In the genomic region with DNA sequence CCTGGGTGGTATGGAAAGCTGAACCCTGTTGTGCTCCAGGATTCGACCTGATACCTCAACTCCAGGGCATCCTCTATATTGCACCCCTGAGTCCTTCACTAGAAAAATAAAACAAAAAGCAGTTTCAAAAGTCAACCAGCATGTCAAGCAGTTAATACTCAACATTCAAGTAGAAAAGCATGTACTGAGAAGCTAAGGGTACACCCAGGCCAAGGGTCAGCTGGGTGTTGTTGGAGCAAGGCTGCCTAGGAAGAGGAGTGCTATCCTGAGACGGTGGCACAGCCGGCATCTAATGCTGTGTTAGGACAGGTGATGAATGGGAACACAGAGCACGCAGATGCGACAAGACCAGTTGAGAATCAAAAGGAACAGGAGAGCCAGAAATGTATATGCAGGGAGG, we compare ENCODE assay signal across 22 mouse cellular contexts.
"Had no signal": no experiment of that assay in that cellular context is flagged by ENCODE, and none has a peak within 500 bp of the region (broad histone marks: within the 10 kb centered on the region; RNA-seq: fewer than 3 reads in every experiment).

No protein-coding gene starts in this region.

- H3K4me3 ChIP-seq: heart, adult 2 months; heart, embryonic 13.5 days; heart, embryonic 15.5 days; hindbrain, embryonic 13.5 days; hindbrain, embryonic 15.5 days; limb, embryonic 13.5 days; limb, embryonic 15.5 days; liver, embryonic 12.5 days had no signal

- H3K27ac ChIP-seq: heart, adult 2 months; heart, embryonic 13.5 days; heart, embryonic 15.5 days; hindbrain, embryonic 13.5 days; hindbrain, embryonic 15.5 days; hindbrain, postnatal 0 days; limb, embryonic 13.5 days; limb, embryonic 15.5 days; liver, embryonic 12.5 days; liver, embryonic 14.5 days had no signal

- H3K9me3 ChIP-seq: heart, embryonic 13.5 days; heart, embryonic 15.5 days; hindbrain, embryonic 13.5 days; hindbrain, embryonic 15.5 days; limb, embryonic 13.5 days; limb, embryonic 15.5 days; liver, embryonic 12.5 days had no signal

- H3K27me3 ChIP-seq: heart, embryonic 13.5 days; heart, embryonic 15.5 days; hindbrain, embryonic 13.5 days; hindbrain, embryonic 15.5 days; limb, embryonic 13.5 days; limb, embryonic 15.5 days; liver, embryonic 12.5 days had no signal

- H3K9ac ChIP-seq: forebrain, postnatal 0 days; heart, embryonic 13.5 days; heart, embryonic 15.5 days; hindbrain, embryonic 13.5 days; hindbrain, embryonic 15.5 days; limb, embryonic 13.5 days; limb, embryonic 15.5 days; liver, embryonic 12.5 days; liver, embryonic 14.5 days had no signal

- H3K4me2 ChIP-seq: heart, embryonic 11.5 days; heart, embryonic 13.5 days; heart, embryonic 15.5 days; hindbrain, embryonic 13.5 days; hindbrain, embryonic 15.5 days; limb, embryonic 13.5 days; limb, embryonic 15.5 days; liver, embryonic 12.5 days had no signal

- H3K36me3 ChIP-seq: heart, embryonic 13.5 days; heart, embryonic 15.5 days; hindbrain, embryonic 13.5 days; hindbrain, embryonic 15.5 days; limb, embryonic 13.5 days; limb, embryonic 15.5 days; liver, embryonic 12.5 days had no signal

- DNase-seq: forebrain, postnatal 0 days; gastrocnemius, postnatal 14 days; gastrocnemius, postnatal 36 days; heart, adult 11 months; heart, adult 2 months; heart, postnatal 14 days; heart, postnatal 36 days; layer of hippocampus, adult 9-11 months; layer of hippocampus, postnatal 36 days; left cerebral cortex, postnatal 4 days; lung, adult 18-20 months had no signal

- ATAC-seq: forebrain, postnatal 0 days; hindbrain, postnatal 0 days; intestine, embryonic 16.5 days; liver, embryonic 12.5 days had no signal

- H3K4me1 ChIP-seq: heart, embryonic 13.5 days; heart, embryonic 15.5 days; hindbrain, embryonic 13.5 days; hindbrain, embryonic 15.5 days; limb, embryonic 13.5 days; limb, embryonic 15.5 days; liver, embryonic 12.5 days had no signal
